Mouse (Mus musculus) limb, embryonic 15.5 days (tissue): ENCODE data around the gene Epdr1. TPM values are rescaled to one million over a fixed set of nuclear protein-coding genes. Genes with fewer than 3 reads are reported as not detected.
"Not testable (repeated sequence)": the region's sequence is repeated elsewhere in the genome, so short reads cannot be mapped to it uniquely, and the experiment has no call there.

Experiments
- ATAC-seq: fragments of 200-750 bp; cut with Nextera tagmentation; 2 replicates; pipeline ENCODE4 v1.8.0; 2017; ENCODE audit warnings: low read depth, moderate TSS enrichment; ENCODE audit not compliant: insufficient number of reproducible peaks, low FRiP score, low TSS enrichment
- H3K27ac ChIP-seq: fragments of 300-500 bp; sonication (generic); 2 replicates; pipeline ENCODE4 v1.5.1; 2015; ENCODE audit warnings: moderate library complexity, mild to moderate bottlenecking, inconsistent platforms
- H3K27me3 ChIP-seq: fragments of 300-500 bp; sonication (generic); 2 replicates; pipeline ENCODE4 v1.6.1; 2015; ENCODE audit warnings: inconsistent platforms
- H3K36me3 ChIP-seq: fragments of 300-500 bp; sonication (generic); 2 replicates; pipeline ENCODE4 v1.6.1; 2015; ENCODE audit warnings: inconsistent platforms
- H3K4me1 ChIP-seq: fragments of 300-500 bp; sonication (generic); 2 replicates; pipeline ENCODE4 v1.6.1; 2015; ENCODE audit warnings: inconsistent platforms
- H3K4me2 ChIP-seq: fragments of 300-500 bp; sonication (generic); 2 replicates; pipeline ENCODE4 v1.6.1; 2015; ENCODE audit warnings: mild to moderate bottlenecking, inconsistent platforms
- H3K4me3 ChIP-seq: fragments of 300-500 bp; sonication (generic); 2 replicates; pipeline ENCODE4 v1.5.1; 2015; ENCODE audit warnings: mild to moderate bottlenecking, inconsistent platforms
- H3K9ac ChIP-seq: fragments of 300-500 bp; sonication (generic); 2 replicates; pipeline ENCODE4 v1.6.1; 2015; ENCODE audit warnings: inconsistent platforms
- H3K9me3 ChIP-seq: fragments of 300-500 bp; sonication (generic); 2 replicates; pipeline ENCODE4 v1.6.1; 2016; ENCODE audit warnings: inconsistent platforms
- WGBS: fragments of 180-500 bp; shearing (Covaris S2); methylation state at CpG from one replicate; pipeline ENCODE4 v1.1.7; 2015; 5-methylcytosine and 5-hydroxymethylcytosine counted together
- polyA plus RNA-seq: library from polyadenylated mRNA; unstranded; fragments of >200 nt; fragmentation: Nextera tagmentation; extraction: Ambion mirVana; gene quantifications from 2 replicates; pipeline ENCODE4 v1.2.1, GENCODE M21; 2015

The Epdr1 gene
- polyA plus RNA-seq, 1 experiment from 2014 or later: 18.3 TPM

DNA sequence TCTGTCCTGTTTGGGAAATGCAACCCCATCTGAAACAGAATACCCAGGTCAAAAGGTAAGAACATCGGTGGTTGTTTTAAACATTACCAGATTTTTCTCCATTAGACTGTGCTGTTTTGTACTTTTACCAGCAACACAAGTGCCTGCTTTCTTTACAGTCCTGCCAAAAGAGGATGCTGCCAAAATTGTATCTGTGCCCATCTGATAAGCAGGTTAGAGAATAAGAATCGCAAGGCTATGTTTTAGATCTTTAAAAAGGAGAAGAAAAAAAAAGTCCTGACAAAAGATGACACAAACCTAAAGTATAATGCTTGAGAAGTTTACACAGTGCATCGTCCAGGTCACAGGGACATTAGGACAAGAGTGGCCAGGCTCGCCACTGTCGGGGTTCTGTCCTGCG is 20.5 kb downstream of the Epdr1 start:
- Histone ChIP-seq H3K4me3 (no peak overlapping the region), H3K9me3 (no peaks in the 10 kb centered on the region), H3K4me2 (no peak overlapping the region), H3K27me3 (no peaks in the 10 kb centered on the region), H3K9ac (no peak overlapping the region), H3K36me3 (no peaks in the 10 kb centered on the region), H3K4me1 (no peaks in the 10 kb centered on the region), H3K27ac (no peak overlapping the region)
- ATAC-seq: no peak
- 83% methylated on average over 6 of the region's 6 CpGs for WGBS

DNA sequence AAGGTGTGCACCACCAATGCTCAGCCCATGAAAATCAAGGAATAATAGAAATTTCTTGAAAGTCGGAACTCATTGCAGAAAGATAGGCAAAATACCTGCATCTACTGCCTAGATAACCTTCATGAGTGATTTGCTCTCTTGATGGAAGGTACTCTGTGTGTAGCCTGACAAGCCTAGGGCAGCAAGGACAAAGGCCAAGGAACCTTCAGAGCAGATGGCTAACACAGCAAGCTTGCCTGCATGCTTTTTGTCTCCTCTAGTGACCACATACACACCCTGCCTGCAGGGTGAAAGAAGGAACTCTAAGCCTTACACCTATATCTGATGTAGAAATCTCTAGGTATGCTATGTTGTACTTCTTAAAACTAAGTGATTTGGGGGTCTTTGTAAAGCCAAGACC is 24.6 kb downstream of the Epdr1 start:
- H3K4me1 ChIP-seq: no peaks in the 10 kb centered on the region
- H3K4me2 ChIP-seq: no peak overlapping the region
- no peak overlapping the region for H3K4me3 ChIP-seq
- no peak overlapping the region for H3K9ac ChIP-seq
- H3K27ac ChIP-seq: no peak overlapping the region
- H3K27me3 ChIP-seq: no peaks in the 10 kb centered on the region
- H3K36me3 ChIP-seq: no peaks in the 10 kb centered on the region
- H3K9me3 ChIP-seq: no peaks in the 10 kb centered on the region
- no peak for ATAC-seq
- WGBS: 88% methylated on average over 1 of the region's 1 CpGs

DNA sequence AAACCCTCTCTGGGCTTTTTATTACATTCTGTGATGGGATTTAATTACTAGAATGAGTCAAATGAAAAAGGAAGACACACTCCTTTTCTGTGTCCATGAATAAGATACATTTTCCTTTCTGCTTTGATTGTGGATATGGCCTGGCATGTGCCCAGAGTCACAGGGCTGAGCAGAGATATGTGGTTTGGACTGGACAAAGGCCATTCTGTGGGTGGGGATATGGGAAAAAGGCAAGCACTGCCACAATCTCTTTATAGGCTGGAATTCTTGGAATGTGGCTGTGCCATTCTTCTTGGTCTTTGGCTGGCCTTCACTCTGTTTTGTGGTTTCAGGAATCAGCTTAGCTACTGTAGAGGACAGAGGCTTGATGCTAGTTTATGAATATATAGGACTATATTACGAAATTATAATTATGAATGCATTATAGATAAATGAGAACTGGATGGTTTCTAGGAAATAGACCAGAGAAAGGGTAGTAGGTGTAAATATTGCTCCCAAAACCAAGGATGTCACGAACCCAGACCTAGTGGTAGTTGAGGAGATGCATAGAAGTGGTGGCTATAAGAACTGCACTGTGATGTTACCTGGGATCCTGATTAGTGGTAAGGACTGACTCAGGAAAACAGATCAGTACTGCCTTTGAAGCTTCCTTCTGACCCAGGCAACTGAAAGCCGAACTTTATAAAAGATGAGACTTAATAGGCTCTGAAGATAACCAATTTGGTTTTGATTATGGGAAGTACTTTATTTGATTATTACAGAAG is 28.5 kb downstream of the Epdr1 start:
- 78% methylated on average over 3 of the region's 3 CpGs for WGBS
- Histone ChIP-seq H3K9ac (no peak overlapping the region), H3K27me3 (no peaks in the 10 kb centered on the region), H3K4me3 (no peak overlapping the region), H3K9me3 (no peaks in the 10 kb centered on the region), H3K4me2 (no peak overlapping the region), H3K27ac (no peak overlapping the region), H3K36me3 (no peaks in the 10 kb centered on the region), H3K4me1 (no peaks in the 10 kb centered on the region)
- ATAC-seq: no peak

DNA sequence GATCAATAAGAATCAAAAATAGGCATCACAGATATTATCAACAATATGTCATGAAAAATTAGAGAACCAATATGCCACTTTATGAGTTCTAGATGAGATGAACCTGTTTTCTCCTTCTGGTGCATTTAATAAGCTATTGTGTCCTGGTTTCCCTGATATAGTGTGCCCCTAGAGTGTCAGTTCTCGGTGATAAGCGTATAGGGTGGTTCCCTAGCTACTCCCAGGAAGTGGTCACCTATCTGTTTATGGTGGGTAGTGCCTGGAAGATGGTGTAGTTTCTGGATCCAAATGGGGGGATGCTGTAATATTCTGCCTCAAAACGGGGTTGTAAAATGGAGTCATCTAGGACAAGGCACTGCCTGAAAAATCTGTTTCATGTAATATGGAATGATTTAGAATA is 43.8 kb downstream of the Epdr1 start:
- H3K27me3 ChIP-seq: no peaks in the 10 kb centered on the region
- 77% methylated on average over 3 of the region's 3 CpGs for WGBS
- H3K4me3 ChIP-seq: no peak overlapping the region
- H3K9me3 ChIP-seq: no peaks in the 10 kb centered on the region
- no peak overlapping the region for H3K4me2 ChIP-seq
- H3K4me1 ChIP-seq: no peaks in the 10 kb centered on the region
- no peak for ATAC-seq
- no peak overlapping the region for H3K9ac ChIP-seq
- H3K27ac ChIP-seq: no peak overlapping the region
- H3K36me3 ChIP-seq: no peaks in the 10 kb centered on the region

DNA sequence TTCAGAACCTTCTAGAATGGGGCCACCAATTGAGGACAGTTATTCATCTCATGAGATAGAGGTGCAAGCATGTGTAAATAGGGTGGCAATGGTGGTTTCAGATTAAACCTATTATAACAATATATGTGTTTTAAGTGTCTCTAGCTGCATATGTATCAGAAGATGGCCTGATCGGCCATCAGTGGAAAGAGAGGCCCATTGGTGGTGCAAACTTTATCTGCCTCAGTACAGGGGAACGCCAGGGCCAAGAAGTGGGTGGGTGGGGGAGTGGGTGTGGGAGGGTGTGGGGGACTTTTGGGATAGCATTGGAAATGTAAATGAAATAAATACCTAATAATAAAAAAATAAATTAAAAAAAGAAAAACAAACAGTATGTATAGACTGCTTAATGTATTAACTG is 45.0 kb downstream of the Epdr1 start:
- H3K27me3 ChIP-seq, H3K9ac ChIP-seq, H3K9me3 ChIP-seq, ATAC-seq, H3K4me1 ChIP-seq, H3K27ac ChIP-seq, H3K4me2 ChIP-seq, H3K36me3 ChIP-seq, H3K4me3 ChIP-seq: not testable (repeated sequence)
- 96% methylated on average over 2 of the region's 2 CpGs for WGBS

DNA sequence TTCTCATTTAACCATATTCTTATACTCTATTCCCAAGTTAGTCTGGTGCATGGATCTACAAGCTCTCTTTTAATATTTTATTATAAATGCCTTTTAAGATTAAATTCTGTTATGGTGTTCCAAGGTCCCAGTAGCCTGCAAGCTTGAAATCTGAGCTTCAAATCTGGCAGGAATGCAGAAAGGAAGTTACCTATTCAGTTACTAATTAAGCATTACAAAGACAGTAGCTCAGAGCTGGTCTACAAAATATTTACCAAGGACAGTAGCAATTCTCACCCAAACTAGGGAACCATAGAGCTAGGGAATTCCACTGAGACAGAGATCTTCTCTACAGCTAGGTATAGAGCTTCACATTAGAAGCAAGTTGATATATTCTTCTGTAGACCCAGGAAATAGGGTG is 49.6 kb downstream of the Epdr1 start:
- H3K27me3 ChIP-seq, H3K4me2 ChIP-seq, H3K4me3 ChIP-seq, H3K9ac ChIP-seq, H3K27ac ChIP-seq, ATAC-seq, H3K9me3 ChIP-seq, H3K36me3 ChIP-seq, H3K4me1 ChIP-seq: not testable (repeated sequence)

DNA sequence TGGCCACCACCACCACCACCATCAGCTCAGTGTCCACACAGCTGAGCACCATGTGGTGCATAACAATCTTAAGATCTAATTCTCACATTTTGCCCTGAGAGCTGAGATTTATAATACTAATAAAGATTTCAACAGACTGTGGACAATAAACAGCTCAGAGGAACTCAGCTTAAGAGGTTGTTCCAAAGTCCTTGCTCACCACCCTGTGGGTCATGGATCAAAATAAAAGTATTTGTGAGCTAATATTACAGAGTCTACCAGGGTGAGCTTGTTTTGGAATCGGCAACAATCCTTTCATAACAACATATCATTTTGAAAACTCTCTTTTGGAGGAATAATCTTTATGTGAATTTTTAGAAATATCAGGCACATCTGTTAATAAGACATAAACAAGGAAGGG is 57.2 kb downstream of the Epdr1 start:
- no peak overlapping the region for H3K4me2 ChIP-seq

DNA sequence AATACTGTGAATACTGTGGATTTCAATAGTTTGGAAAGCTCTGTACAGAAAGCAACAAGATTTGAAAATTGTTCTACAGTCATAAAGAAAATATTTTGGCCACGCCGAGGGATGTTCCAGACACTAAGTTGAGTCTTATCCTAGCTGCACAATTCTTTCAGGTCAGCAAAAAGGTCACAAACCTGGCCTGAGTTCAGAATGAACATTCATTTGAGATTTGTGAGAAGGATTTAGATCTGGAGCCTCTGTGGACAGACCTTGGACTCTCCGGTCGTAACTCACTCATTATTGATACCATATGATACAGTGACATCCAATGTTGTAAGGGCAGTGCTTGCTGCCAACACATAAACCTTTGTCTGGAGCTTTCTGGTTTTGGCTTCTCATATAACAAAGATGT is 64.3 kb downstream of the Epdr1 start:
- no peaks in the 10 kb centered on the region for H3K4me1 ChIP-seq
- no peaks in the 10 kb centered on the region for H3K27me3 ChIP-seq
- ATAC-seq: no peak
- 67% methylated on average over 4 of the region's 4 CpGs for WGBS
- no peak overlapping the region for H3K27ac ChIP-seq
- H3K9ac ChIP-seq: no peak overlapping the region
- no peak overlapping the region for H3K4me2 ChIP-seq
- no peaks in the 10 kb centered on the region for H3K9me3 ChIP-seq
- H3K36me3 ChIP-seq: no peaks in the 10 kb centered on the region
- no peak overlapping the region for H3K4me3 ChIP-seq

More for the DNA sequence above, 57.2 kb downstream of the Epdr1 start:
- Histone ChIP-seq H3K4me3 (no peak overlapping the region), H3K9ac (no peak overlapping the region), H3K27ac (no peak overlapping the region), H3K9me3 (no peaks in the 10 kb centered on the region), H3K27me3 (no peaks in the 10 kb centered on the region), H3K4me1 (no peaks in the 10 kb centered on the region), H3K36me3 (no peaks in the 10 kb centered on the region)
- 85% methylated on average over 1 of the region's 1 CpGs for WGBS
- no peak for ATAC-seq

Other genes with a start within 250 kb of the Epdr1 start
- 78.7 and 82.6 TPM in 2 replicates for gene Stard3nl, start 224.1 kb downstream of the Epdr1 start, polyA plus RNA-seq
- 5.6 and 8.5 TPM in 2 replicates for gene Sfrp4, start 3.2 kb upstream of the Epdr1 start, polyA plus RNA-seq
- gene Nme8, start 77.9 kb upstream of the Epdr1 start, polyA plus RNA-seq: not detected in 2 replicates
- gene Gpr141, start 204.3 kb upstream of the Epdr1 start, polyA plus RNA-seq: 0.72 and 0.99 TPM in 2 replicates